Mouse (Mus musculus): ENCODE measurements around the gene Rab3il1.

Rab3il1 gene

DNA sequence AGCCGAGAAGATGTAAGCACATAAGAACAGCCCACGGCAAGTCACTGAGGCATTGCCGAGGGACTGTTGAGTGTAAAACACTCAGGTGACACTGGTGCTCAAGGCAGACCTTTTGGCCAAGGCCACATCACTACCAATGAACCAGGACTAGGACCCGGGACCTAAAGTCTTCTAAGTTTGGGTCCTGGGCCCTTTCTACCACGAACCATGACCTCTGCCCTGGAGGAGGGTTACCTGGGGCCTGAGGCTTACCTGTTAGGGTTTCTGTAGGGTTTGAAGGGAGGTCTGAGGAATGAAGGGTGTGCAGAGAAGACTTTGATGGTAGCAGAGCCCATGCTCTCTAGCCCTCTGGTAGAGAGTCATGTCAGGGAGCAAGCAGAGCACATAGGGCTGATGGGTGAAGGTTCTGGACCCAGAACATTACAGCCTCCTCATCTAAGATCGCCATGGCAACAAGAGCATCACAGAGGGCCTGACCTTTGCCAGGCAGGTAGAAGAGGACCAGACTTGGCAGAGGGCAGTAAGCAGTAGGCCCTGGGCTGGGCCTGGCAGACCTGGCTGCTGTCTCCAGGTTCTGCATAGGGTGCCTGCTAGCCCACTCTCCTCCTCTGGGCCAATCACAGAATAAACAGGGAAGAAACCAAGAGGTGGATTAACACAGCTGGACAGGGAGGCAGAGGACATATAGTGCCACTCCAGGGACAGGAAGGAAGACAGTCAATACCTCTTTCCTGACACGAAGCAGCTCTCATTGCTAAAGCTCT, at the start of gene Rab3il1, which contains the start of gene Best1:
Rab3il1 (plus strand) TSS at position 464 of the 764 bp plus-strand sequence.
Best1 (minus strand) TSS at position 428 of the 764 bp plus-strand sequence.
- DNase-seq = no peak

DNA sequence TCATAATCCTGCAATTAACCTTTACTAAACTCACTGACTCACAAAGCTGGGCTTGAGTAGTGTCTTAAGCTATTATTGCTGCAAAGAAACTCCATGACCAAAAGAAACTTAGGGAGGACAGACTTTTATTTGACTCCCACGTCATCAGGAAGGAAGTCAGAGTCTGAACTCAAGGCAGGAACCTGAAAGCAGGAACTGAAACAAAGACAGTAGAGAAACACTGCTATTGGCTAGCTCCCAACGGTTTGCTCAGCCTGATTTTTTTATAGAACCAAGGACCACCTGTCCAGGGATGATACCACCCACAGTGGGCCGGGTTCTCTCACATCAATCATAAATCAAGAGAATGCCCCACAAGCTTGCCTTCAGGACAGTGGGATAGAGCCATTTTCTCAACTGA, 49.1 kb upstream of the Rab3il1 start:
- no peak for DNase-seq

DNA sequence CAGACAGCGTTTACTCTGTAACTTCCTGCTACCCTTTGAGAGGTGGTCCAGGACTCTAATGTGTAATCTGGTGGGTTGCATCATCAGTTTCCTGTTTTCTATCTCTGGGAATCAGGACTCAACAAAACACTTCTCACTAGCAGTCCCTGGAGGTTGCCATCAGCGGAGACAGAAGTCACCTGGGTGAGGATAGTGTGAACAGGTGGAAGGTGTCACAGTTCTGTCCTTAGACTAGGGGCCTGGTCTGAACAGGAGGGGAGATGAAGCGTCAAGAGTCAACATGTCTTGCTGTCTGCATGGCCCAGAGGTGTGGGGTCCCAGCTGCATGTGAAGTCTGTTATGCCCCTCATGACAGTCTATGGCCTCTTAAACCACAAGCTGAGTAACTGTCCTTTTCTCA, 48.6 kb upstream of the Rab3il1 start:
- DNase-seq = no peak

DNA sequence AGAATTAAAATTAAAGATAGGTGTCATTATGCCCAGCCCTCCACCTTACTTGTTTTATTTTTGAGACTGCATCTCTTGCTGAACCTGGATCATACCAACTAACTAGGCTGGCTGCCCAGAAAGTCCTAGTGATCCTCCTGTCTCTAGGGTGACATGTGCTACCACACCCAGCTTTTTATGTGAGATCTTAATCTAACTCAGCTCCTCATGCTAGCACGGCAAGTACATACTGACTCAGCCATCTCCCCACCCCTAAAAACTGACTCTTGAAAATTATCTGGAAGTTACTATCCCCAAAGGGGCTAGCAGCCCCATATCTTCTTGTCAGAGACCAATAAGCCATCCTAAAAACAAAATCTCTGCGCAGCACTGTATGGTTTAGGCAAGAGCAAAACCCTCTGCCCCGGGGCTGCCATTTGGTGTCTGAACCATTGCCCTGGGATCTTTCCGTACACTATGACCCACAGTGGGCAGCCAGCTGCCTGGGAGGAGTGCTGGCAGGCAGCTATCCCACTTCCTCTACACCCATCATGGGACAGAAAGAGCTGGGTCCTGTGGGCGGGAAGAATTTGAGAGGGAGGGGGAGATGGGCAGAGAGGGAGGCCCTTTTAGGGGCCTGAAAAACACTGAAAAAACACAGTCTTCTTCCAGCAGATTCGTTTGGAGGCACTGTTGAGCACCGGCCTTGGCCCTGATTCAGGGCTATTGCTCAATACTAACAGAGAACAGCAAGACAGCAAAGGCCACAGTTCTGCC, 47.2 kb upstream of the Rab3il1 start:
- peak; percentile 85 to 87 for DNase-seq

DNA sequence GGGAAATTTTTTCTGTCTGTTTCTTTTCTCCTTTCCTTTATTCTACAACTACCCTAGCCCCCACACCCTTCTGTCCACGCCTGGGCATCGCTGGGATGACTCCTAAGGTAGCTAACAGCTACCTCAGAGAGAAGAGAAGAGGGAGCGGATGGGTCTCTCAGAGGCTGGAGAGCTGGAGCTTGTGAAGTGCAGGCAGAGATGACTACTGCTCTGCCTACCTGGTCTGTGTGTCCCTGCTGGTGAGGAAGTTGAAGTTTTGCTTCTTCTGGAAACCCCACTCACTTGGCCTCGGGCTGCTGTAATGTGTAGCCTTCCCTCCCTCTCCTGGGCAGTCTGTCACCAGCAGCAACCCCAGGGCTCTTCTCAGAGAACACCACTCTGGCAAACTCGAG, 46.7 kb upstream of the Rab3il1 start:
- peak in 1 of 2 experiments; percentile 23 for DNase-seq

DNA sequence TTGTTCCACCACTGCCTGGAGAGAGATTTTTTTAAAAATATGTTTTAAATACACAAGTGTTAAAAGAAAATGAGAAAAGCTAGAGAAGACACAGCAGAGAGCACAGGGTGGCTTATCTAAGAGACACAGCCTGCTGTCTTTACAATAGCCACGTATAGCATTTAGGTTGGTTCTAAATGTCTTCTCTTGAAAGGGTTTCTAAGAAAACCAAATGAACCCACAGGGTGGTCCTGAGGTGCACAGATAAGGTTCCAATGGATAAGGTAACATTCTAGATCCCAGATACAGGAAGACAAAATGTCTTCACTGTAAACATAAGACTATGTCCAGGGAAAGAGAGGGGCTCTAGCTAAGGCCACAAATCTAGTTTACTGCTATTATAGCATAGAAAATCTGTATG, 46.0 kb upstream of the Rab3il1 start:
- DNase-seq = no peak

DNA sequence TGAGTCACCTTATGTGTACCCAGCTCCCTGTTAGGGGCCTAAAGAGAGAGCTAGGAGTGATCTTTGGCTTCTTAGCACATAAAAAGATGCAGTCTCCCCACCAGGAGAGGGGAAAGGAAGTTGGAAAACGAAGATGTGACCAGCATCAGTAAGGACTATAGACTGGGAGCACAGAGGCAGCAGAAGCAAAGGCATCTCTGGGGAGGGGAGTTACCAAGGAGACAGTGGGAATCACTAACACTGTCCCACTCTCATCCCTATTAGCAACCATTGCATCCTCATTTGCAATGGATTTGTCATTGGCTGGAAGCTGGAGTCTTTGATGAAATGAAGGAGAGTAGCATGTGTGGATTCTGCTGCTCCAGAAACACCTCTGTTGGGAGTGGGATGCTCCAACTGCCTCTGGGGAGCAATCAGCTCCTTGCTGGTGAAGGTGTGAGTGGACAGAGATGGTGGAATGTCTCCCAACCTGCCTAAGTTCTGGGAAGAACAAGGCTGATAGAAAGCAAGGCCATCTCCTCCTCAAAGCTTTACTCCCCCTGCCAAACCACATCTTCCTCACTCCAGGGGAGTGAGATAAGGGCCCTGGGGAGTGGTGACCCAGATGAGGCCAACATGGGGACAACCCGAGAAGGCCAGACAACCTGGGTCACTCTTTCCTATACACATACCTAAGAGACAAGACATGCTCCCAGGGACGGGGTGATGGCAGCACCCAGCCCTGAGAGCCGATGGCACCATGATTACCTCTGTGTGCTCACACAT, 44.7 kb upstream of the Rab3il1 start:
- no peak for DNase-seq

DNA sequence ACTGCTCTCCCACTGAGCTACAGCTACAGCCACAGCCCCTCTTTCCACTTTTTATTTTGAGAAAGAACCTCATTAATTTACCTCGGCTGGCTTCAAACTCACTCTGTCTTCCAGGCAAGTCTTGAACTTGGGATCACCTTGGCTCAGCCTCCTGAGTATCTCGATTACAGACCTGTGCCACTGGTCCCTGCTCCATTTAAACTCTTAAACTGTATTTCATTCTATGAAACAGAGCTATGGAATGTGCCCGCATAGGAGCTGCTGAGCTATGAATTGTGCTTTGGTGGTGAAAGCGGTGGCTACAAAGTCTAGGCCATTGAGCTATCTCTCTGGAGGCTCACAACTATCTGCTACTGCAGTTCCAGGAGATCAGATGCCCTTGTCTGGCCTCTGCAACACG, 43.5 kb upstream of the Rab3il1 start:
- DNase-seq = no peak

DNA sequence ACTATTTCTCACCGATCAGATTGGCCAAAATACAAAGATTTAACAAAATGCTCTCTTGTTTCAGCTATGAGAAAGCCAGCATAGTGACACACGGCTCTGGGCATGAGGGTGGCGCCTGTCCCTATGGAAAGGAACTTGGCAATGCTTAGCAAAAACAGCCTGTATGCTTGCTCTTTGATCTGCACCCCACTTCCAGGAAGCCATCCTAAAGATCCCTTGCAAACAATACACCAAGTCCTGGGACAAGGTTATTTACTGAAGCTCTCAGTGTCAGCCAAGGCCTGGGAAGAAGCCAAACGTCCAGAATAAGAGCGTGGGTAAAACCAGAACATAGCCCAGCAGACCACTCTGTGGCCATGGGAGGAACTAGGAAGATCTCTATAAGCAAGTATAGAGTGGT, 40.7 kb upstream of the Rab3il1 start:
- DNase-seq = no peak

DNA sequence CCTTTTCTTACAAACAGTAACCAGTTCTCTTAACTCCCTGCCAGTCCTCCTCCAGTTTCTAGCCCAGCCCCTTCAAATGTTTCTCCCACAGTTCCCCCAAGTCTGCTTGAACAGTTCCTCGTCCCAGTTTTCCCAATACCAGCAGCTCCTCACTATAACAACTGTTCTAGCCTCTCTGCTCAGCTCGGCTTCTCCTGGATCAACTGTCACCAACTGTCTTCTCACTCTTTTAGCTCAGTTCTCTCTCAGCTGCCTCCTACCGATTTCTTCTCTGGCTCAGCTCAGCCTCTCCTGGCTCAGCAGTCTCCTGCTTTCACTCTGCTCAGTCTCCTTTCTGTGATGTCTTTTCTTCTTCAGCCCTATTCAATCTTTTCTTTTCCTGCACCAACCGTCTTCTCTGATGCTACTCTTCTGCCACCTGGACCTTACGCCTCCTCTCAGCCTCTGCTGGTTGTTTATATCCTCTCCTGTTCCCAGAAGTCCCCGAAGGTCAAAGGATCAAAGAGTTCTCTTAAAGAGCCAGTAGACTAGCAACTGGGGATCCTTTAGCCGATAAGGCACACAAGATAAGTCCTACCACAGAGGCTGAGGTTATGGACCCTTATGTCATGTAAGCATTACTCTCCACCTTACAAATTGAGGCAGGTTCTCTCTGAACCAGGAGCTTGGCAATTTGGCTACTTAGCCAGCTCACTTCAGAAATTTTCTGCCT, 37.1 kb upstream of the Rab3il1 start:
- DNase-seq = no peak

DNA sequence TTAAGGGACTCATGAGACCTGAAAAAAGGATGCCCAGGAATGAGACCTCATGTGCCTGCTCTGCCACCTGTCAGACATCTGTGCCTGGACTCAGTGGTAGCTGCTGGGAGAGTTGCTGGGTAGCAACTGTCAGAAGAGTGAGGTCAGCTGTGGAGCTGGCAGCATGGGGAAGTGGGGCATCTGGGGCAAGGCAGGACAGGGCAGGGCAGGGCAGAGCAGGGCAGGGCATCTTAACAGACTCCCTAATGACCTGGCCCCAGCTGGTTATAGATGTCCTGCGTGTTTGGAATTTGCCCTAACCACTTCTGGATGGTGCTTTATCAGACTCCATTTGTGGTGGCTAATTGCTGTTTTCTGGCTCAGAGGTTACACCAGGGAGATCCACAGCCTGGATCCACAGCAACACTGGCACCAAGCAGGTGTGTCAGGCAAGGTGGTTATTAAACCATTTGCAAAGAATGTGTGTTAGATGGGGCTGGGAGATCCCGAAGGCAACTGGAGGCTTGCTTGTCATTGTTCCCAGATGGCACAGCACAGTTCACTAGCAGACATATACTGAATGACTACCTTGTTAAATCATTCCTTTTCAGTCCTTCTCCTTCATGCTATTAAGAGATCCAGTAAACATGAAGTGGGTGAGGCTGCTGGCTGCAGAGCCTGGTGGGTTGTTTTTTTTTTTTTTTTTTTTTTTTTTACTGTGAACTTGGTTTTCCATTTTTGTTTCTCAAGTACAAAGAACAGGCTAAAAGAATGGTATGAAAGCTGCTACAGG, 35.2 kb upstream of the Rab3il1 start:
- no peak for DNase-seq

DNA sequence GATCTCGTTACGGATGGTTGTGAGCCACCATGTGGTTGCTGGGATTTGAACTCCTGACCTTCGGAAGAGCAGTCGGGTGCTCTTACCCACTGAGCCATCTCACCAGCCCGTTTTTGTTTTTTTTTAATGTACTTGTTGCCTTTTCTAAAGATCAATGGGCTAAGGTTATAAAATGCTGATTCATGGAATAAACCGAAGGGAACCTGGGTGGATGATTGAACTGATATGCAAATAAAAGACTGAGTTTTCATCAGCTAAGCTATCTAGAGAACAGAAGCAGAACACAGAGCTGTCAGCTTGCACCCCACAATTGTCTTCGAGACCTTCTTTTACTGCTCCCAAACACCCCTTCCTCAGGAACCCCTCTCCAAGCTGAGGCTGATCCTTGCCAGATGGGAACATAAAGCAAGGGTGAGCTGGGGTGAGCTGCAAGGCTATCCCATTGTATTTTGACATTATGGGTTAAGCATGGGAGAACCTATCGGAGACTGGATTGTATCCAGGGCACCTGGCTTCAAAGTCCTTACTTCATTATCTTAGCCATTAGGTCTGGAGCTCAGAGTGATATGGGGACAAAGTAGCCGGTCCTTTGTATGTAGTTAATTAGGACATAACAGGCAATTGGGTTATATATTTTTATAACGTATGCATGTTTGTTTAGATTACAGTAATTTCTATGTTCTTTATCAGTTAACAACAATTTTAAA, 33.2 kb upstream of the Rab3il1 start:
- DNase-seq = no peak

DNA sequence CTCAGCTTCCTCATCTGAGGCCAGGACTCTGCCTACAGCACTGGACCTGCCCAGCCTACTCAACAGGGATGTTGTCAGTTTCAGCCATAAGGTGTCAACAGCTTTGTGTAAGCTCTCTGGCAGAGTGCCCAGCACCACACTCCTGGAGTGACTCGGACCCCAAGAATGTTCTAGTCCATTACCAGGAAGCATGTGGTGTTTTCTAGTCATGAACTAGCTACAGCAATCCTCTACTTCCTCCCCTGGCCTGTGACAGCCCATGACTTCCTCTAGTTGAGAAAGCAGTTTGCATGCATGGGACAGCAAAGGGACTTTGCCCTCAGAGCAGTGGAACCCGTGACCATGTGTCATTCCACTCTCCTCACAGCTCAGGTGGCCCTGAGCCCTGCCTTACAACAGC, 26.6 kb upstream of the Rab3il1 start:
- DNase-seq = peak in 1 of 2 experiments; percentile 51

DNA sequence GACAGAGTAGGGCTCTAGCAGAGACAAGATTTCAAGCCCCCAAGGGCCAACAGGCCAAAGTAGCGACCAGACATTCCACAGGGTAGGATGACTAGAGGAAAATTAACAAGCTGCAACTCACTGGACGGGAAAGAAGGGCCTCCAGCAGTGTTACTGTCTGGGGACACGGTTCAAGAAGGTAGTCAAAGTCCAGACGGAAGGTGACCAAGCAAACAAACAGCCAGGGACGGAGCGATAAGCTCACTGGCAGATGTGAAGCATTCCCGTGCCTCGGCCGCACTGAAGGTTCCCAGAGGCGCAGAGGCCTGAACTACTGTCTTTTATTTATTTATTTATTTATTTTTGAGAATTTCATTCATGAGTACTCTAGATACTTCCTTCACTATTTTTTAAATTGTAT, 24.4 kb upstream of the Rab3il1 start:
- DNase-seq = peak; percentile 70 to 87

DNA sequence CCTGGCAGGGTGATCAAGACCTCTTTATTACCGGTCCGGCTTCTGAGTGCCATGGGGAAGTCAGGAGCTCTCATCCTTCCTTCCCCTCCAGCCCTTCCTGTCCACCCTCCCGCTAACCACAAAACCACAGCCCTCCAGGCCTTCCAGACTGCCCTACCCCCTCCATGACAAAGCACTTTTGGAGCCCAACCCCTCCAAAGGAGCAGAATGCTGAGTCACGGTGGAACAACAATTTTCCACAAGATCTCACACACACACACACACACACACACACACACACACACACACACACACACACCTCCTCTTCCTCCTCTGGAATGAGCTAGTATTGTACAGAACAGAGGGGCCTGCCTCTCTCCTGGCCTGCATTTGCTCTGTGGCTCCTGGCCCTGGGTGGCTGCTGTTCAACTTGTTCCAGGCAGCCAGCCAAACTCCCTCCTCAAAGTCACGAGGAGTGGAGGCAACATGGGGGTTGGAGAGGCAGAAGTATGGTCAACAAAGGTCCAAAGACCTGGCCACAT, 23.0 kb upstream of the Rab3il1 start:
- DNase-seq = peak; percentile 94 to 97

DNA sequence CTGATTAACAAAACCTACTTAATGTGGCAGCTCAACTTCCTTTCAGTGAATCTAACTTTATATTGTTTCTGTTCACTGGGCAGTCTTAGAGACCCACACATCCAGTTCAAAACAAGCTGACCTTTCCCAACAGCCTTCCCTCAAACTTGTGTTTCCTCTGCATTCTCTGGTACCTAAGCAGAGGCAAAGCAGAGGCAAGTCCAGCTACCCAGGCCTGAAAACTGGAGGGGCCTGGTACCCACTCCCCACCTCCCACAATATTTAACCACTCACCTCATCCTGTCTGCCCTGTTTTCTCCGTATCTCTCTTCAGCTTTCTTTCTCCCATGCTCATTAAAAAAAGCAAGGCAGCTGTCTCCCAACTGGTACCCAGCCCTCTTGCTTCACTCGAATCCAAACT, 22.3 kb upstream of the Rab3il1 start:
- no peak for DNase-seq

DNA sequence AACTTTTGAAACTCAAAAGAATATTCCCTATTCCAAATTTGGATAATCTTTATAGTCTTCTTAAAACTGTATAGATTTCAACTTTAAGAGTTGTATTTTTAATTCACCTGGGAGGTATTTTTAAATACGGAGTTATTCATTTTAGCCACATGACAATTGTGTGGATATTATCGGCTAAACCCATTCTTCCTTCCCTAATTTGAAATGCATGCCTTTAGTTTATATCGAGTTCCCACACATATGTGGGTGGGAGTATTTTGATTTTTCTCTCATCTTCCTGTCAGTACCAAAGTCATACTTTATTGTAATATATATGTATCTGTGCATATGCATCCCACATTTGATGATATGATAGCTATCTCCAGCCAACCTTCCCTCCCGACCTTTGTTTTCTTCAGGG, 21.2 kb upstream of the Rab3il1 start, which contains the start of gene Fth1:
Fth1 (plus strand) TSS at position 341 of the 400 bp plus-strand sequence.
- DNase-seq = no peak

DNA sequence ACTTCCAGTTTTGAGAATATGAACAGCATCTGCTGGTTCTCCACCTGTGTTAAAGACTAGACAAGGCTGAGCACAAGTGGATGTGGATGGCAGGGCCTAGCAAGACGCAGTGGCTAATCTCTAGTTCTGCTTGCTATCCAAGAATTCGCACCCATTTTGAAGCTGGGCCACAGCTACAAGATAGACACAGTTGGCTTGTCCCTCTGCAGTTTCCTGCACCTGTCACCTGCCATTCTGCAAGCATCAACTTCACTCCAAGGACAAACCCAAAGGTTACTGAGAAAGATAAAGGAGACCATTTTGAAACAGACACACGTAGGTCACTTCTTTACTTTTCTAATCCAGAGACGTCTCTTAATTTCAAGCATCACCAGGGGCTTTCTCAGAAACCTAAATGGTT, 19.8 kb upstream of the Rab3il1 start:
- DNase-seq = no peak

DNA sequence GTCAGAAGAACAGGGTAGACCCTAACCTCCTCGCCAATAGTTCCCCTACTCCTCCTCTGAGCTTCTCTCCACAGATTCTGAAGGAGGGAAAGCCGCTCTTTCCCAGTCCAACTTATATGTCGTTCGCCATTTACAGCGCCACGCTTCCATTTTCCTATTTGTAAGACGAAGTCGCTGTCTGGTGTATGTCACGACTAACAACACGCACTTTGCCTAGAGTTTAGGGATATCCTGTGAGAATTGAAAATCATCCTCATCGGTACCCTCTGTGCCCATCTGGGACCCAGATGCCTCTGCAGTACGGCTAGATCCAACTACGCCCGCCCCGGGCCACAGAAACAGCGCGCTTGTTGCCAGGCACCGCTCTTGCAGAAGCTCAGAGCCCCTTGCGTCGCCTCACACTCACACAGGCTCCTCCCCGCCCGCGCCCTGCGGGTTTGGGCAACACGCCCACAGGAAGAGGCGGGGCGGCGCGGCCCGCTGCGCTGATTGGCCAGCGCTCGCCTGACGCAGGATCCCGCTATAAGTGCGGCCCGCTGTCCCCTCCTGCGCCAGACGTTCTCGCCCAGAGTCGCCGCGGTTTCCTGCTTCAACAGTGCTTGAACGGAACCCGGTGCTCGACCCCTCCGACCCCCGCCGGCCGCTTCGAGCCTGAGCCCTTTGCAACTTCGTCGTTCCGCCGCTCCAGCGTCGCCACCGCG, 19.2 kb upstream of the Rab3il1 start:
- peak; percentile 96 to 98 for DNase-seq

DNA sequence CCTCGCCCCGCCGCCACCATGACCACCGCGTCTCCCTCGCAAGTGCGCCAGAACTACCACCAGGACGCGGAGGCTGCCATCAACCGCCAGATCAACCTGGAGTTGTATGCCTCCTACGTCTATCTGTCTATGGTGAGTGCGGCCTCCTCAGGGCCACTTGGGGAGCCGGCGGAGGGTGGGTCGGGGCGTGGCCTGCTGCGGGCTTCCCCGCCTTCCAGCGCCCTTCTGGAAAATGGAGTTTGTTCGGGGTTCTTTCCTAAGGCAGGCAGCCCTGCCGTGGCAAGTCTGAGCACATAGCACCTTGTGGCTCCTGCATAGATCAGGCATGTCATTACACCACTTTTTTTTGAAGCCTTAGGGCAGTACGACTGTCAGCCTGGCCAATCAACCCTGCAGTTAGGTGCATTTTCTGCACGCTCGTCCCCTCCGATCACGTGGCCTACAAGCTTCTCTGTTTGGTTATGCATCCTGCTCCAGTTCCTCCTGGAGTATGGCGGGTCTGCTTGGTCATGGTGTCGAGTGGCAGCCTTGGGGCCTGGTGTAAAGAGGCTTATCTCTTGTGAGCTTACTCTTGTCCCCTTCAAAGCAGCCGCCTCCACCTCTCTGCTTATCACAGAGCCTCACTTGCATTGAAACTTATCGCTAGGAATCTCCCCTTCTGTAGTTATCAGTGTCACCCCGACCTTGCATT, 18.5 kb upstream of the Rab3il1 start:
- peak; percentile 73 to 83 for DNase-seq
